Mouse (Mus musculus): ENCODE measurements around the gene Zfp503. TPM values are rescaled to one million over a fixed set of nuclear protein-coding genes. Genes with fewer than 3 reads are reported as not detected.

Zfp503 gene
- total RNA-seq (2014; fragmentation: Nextera tagmentation): not detected in 2 replicates
- not detected in 2 replicates for total RNA-seq (2017)

DNA sequence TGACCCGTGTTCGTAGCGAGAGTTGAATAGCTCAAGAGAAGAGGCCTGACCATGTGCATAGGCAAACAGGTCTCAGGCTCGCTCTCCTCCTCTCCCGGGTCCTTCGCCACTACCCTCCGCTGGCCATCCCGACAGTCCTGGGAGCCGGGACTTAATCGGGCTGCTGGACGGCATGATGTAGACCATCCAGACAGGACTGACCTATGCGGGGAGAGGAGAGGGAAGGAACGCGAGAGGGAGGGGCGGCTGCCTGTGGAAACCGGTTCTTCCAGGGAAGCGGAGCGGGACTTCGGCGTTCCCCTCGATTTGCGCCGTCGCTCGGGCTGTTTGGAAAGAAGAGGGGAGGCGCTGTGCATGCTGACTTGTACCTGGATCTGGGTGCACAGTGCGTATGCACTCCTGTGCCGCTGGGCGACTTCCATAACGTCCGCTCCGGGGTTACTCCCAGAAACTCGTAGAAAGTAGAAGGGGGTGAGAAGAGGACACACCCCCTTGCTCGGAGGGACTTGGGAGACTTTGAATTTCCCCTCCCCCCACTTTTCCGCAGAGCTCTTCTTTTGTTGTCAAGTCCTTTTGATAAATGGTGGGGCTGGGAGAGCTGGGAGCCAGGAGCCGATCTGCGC is at the start of gene Zfp503:
Gene Zfp503, minus strand, starts transcription at position 311 of the 623 bp plus-strand sequence.
- no peak for ATAC-seq (replicated peaks; ENCODE audit: low FRiP score, low TSS enrichment, poor library complexity, severe bottlenecking)

GRCm38 (mm10) chr14:22037498-22038131 is 48.2 kb upstream of the Zfp503 start:
- no peak for ATAC-seq (replicated peaks; ENCODE audit: low FRiP score, low TSS enrichment, poor library complexity, severe bottlenecking)

- ATAC-seq (replicated peaks; ENCODE audit: low FRiP score, low TSS enrichment, poor library complexity, severe bottlenecking): no peak
These were observed 47.5 kb upstream of the Zfp503 start for GRCm38 (mm10) chr14:22036802-22037497.

DNA sequence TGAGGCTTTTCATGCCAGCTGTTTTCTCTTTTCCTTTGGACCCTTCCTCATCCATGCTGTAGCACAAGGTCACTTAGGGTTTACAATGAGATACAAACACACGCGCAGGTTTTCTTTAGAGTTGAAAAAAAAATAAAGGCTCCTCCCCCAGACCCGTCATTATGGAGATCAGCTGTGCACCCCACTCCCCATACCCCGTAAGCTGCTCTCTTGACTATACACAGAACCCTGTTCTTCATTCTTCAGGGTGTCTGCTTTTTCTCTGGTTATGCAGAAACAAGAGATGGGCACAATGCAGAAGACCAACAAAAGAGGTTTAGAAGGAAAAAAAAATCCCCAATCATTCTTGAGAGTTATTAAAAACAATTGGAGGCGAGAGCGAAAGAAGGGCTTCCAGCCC is 46.9 kb upstream of the Zfp503 start:
- no peak for ATAC-seq (replicated peaks; ENCODE audit: low FRiP score, low TSS enrichment, poor library complexity, severe bottlenecking)

DNA sequence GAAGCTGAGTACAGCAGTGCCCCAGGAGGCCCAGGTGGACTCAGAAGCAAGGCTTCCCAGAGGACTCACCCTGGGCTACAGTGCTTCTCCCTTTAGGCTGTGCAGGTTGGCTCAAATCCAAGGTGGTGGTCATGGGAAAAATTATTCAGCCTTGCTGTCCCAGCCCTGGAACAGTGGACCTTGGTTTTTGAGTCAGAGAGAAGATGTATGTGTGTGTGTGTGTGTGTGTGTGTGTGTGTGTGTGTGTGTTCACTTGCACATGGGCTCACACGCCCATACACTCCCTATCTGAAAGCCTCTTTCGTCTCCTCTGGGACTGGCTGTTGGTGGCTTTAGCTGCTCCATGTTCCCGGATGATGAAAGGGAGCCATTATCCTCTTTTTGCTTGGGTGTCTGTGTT is 46.5 kb upstream of the Zfp503 start:
- no peak for ATAC-seq (replicated peaks; ENCODE audit: low FRiP score, low TSS enrichment, poor library complexity, severe bottlenecking)

DNA sequence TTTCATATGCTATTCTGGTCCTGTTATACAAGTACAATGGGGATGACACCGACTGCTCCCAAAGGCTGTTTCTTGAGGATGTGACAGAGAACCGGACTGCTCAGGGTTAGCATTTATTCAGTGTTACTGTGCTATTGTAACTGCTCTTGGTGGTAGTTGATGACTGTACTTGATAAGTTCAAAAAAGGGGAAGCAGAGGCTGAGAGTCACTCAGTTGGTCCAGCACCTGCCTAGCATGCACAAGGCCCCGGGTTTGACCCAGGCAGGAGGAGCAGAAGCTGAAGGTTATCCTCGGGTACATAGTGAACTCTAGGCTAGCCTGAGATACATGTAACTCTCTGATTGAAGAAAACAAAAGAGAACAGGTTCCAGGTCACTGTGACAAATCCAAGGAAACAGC is 34.1 kb upstream of the Zfp503 start:
- no peak for ATAC-seq (replicated peaks; ENCODE audit: low FRiP score, low TSS enrichment, poor library complexity, severe bottlenecking)

GRCm38 (mm10) chr14:22020885-22021284 is 31.5 kb upstream of the Zfp503 start:
- ATAC-seq (replicated peaks; ENCODE audit: low FRiP score, low TSS enrichment, poor library complexity, severe bottlenecking): peak; percentile 82

DNA sequence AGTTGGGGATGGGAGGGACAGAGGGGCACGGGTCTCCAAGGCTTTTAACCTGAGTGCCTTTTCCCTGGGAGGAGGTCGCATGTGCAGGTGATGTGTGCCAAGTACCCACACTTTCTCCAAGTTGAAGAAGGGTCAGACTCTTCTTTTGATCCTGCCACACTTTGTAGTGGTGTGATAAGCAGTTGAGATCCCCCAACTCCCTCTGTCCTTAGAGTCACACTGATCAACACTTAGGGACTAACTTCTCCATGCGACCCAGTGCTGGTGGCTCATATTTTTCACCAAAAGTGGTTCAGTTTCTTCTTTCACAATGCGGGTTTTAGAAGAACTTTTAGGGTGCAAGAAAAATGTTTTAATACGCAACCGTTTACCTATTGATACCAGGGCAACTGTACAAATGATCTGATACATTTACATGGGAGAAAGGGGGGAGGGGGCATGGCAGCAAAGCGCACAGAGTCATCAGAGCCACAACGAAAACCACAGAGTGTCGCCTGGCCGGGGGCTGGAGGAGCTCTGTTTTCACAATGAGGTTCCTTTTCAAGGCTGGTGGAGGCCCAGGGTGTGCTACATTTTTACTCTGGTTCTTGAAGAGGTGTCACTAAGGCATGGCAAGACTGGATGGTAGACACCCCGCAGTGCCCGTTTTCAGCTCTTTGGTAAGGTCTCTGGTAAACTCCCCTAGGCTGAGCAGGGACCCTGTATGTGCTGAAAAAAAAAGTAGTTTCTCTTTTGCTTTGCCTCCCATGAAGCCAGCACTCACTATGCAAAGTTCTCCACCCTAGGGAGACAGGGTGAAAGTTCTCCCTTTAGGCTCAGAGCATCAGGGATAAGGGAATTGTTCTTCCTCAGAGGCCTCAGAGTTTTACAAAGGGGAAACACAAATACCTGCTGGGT is 30.8 kb upstream of the Zfp503 start:
- ATAC-seq (replicated peaks; ENCODE audit: low FRiP score, low TSS enrichment, poor library complexity, severe bottlenecking): peak; percentile 25

DNA sequence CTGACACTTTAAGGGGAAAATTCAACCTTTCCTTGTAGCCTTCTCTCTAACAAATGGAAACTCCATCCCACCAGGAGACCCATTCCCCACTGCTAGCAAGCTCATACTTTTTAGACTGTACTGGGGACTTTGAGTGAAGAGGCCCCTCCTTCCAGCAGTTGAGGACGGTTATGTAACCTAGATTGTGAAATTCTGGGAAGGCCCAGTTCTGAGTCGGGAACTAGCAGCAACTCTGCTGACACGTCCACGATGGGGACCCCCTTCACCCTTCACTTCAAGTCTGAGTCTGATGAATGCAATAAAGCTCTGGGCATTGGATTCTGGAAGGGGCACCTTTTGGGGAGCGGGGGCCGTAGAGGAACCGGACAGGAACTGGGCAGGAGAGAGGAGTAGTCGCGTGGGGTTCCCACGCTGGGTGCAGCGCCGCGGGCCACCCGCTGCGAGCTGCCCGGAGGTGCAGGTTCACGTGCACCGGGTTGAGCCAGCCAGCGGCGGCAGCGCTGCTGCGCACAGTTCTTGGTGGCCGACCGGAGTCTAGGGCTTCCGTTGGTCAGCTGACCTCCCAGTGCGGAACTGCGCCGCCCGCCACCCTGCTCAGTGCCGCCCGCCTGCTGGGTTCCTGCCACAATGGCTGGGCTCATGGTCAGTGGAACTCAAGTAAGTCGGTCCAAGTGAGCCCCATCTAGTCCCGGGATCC is 30.0 kb upstream of the Zfp503 start, which contains the start of gene Lrmda:
Gene Lrmda, plus strand, starts transcription at position 461 of the 697 bp plus-strand sequence.
- peak; percentile 86 for ATAC-seq (replicated peaks; ENCODE audit: low FRiP score, low TSS enrichment, poor library complexity, severe bottlenecking)

GRCm38 (mm10) chr14:22017011-22017410 is 27.6 kb upstream of the Zfp503 start:
- ATAC-seq (replicated peaks; ENCODE audit: low FRiP score, low TSS enrichment, poor library complexity, severe bottlenecking): no peak

- ATAC-seq (replicated peaks; ENCODE audit: low FRiP score, low TSS enrichment, poor library complexity, severe bottlenecking): no peak
These were observed 25.4 kb upstream of the Zfp503 start for GRCm38 (mm10) chr14:22014781-22015180.

DNA sequence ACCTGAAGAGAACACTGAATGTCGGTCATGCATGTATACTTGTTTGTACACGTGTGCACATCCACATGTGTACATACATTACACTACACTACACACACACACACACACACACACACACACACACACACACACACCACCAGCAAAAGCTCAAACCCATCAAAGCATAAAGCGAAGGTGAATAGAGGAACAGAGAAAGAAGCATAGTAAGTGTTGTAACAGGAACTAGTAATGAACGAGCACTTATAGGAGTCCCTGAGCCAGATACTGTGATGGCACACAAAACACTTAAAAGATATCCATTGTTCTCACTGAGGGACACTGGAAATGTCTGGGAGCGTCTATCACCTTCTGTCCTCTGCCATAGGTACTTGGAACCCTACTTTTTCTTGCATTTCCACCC is 24.9 kb upstream of the Zfp503 start:
- ATAC-seq (replicated peaks; ENCODE audit: low FRiP score, low TSS enrichment, poor library complexity, severe bottlenecking): no peak

DNA sequence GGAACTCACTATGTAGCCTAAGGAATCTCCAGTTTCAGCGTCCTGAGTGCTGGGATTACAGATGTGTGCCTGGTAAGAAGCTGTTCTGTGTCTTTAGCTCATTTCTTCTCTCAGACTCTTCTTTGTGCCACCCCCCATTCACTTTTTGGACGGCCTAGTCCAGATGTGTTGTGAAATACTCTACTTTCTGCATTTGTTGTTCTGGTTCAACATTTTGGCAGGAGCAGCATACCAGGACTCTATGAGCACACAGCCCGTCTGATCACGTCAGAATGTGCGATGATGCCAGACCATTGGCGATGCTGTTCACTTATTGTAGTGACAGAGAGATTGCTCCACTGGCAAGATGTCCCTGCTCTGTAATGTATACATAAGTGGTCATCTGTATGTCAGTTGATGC is 17.6 kb upstream of the Zfp503 start:
- no peak for ATAC-seq (replicated peaks; ENCODE audit: low FRiP score, low TSS enrichment, poor library complexity, severe bottlenecking)

DNA sequence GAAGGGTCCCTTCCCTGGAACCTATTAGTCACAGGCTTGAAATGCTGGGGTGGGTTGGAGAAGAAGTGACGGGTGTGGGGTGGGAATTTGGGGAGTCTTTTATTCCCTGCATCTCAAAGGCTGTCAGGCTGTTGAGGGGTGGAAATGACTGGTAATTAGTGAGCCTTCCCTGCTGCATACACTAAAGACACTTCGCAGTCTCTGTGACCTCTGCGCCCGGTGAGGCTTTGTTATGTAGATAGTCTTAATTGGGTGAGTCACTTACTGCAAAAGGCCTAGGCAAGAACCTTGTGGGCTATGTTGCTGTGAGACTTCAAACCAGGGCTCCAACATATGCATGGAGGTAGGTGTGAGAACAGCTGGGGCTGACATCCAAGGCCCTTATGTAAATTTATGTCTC is 15.5 kb upstream of the Zfp503 start:
- no peak for ATAC-seq (replicated peaks; ENCODE audit: low FRiP score, low TSS enrichment, poor library complexity, severe bottlenecking)

DNA sequence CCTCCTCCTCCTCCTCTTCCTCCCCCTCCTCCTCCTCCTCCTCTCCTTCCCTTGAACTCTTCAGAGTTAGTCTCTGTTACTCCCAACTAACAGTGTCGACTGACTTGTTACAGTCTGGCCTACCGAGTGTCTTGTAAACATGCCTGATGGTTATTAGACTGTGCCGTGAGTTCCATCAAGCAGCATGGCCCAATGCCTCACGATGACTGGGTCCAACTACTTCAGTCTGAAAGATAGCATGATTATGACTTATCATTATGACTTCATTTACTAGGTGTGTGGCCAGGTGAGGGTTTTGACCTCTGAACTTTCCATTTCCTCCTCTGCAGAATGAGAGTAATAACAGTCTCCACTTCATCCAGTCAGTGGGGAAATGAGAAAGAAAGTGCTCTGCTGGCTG is 14.2 kb upstream of the Zfp503 start:
- ATAC-seq (replicated peaks; ENCODE audit: low FRiP score, low TSS enrichment, poor library complexity, severe bottlenecking): no peak

DNA sequence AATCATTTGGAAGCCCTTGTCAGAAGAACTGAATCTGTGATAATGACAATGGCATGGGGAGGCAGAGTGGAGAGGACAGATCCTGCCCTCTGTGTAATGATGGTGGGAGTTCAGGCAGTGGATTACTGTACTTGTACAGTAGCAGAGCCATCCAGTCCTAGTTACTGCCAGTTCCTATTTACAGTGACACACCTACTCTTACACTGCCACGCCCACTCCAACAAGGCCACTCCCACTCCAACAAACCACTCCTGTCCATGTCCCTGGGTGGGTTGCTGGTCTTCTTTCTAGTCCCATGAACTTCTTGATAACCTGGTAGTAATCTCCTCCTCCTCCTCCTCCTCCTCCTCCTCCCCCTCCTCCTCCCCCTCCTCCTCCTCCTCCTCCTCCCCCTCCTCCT is 13.8 kb upstream of the Zfp503 start:
- no peak for ATAC-seq (replicated peaks; ENCODE audit: low FRiP score, low TSS enrichment, poor library complexity, severe bottlenecking)

DNA sequence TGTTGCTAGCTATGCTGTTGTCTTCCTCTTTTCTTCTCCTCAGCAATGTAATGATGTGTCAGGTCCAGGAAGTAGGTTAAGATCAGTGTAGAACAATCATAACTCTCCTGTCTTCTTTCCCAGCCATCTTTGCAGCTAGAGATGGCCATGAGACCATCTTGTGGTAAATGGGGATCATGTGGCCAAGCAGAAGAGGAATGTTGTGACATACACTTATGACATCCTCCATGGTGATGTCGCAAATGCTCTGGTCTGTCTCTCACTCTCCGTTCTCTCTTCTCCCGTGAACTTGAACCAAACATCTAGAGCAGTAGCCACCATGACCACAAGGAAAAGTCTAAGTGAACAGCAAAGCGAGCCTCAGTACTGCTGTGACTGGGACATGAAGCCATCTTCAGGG is 10.2 kb upstream of the Zfp503 start:
- no peak for ATAC-seq (replicated peaks; ENCODE audit: low FRiP score, low TSS enrichment, poor library complexity, severe bottlenecking)

- peak; percentile 91 for ATAC-seq (replicated peaks; ENCODE audit: low FRiP score, low TSS enrichment, poor library complexity, severe bottlenecking)
These were observed 5.8 kb upstream of the Zfp503 start for GRCm38 (mm10) chr14:21995031-21995754.

Data from megakaryocyte-erythroid progenitor cell, adult 5-6 weeks (primary cell).